Mouse (Mus musculus) kidney, adult 2 months (tissue): ENCODE results near the gene Srsf4. TPM values are rescaled to one million over a fixed set of nuclear protein-coding genes. Genes with fewer than 3 reads are reported as not detected.

Source experiments
- DNase-seq: peaks from one replicate; pipeline ENCODE4 v3.0.0; 2021
- H3K27ac ChIP-seq: fragments of 200-500 bp; 2 replicates; pipeline ENCODE4 v1.5.1; 2012; ENCODE audit warnings: low read depth, low read length, control low read depth, inconsistent platforms; ENCODE audit not compliant: insufficient read depth
- H3K27me3 ChIP-seq: fragments of 200-500 bp; replicated peaks from 2 replicates; pipeline ENCODE4 v1.6.1; 2012; ENCODE audit warnings: mild to moderate bottlenecking, moderate library complexity, low read length, inconsistent platforms; ENCODE audit not compliant: control insufficient read depth, insufficient read depth
- H3K36me3 ChIP-seq: fragments of 200-500 bp; 2 replicates; pipeline ENCODE4 v1.6.1; 2012; ENCODE audit warnings: mild to moderate bottlenecking, moderate library complexity, low read length, inconsistent platforms; ENCODE audit not compliant: control insufficient read depth, insufficient read depth
- H3K4me1 ChIP-seq: fragments of 200-500 bp; 2 replicates; pipeline ENCODE4 v1.6.1; 2011; ENCODE audit warnings: low read length; ENCODE audit not compliant: control insufficient read depth, insufficient read depth
- H3K4me3 ChIP-seq: fragments of 200-500 bp; 2 replicates; pipeline ENCODE4 v1.5.1; 2011; ENCODE audit warnings: mild to moderate bottlenecking, low read depth, low read length, control low read depth; ENCODE audit not compliant: insufficient read depth
- CTCF ChIP-seq: fragments of 200-500 bp; conservative IDR thresholded peaks from 2 replicates; pipeline ENCODE4 v1.5.1; 2011; ENCODE audit warnings: low read depth, mild to moderate bottlenecking, control low read depth, low read length, moderate library complexity, mixed read lengths; ENCODE audit not compliant: insufficient read depth, insufficient read length
- POLR2A ChIP-seq: fragments of 200-500 bp; IDR thresholded peaks from one replicate; pipeline ENCODE4 v1.6.1; 2011; ENCODE audit warnings: low read depth, low read length, control low read depth
- WGBS: fragments of 180-500 bp; shearing (Covaris S2); methylation state at CpG from one replicate; pipeline ENCODE4 v1.1.7; 2018; 5-methylcytosine and 5-hydroxymethylcytosine counted together
- polyA plus RNA-seq: library from polyadenylated mRNA; depleted of rRNA; stranded (reverse); fragments of >200 nt; gene quantifications from 2 replicates; pipeline ENCODE4 v1.2.3, GENCODE M21; 2012

Srsf4 gene
- polyA plus RNA-seq, 1 experiment = 35.1 TPM

DNA sequence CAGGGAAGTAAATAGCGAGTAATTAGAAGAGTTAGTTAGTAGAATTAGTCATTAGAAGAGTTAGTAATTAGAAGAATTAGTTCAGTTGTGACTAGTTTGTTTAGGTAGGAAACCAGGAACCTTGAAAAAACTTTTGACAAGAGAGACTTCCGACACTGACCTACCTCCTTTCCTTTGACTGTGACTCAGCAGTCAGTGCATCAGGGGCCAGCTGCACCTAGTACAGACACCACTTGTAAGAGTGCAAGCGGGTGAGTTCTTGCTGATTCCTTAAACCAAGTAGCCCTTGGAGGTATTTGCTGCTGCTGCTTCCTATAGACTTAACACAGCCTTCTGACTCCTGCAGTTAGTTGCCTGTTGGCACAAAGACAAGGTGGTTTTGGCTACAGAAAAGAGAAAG lies 17.3 kb downstream of the Srsf4 start:
- peaks cover 21% of the 10 kb centered on the region; the same call in 1 of the 2 replicates for H3K4me1 ChIP-seq
- no peak for TF ChIP-seq POLR2A
- H3K36me3 ChIP-seq = peaks cover 13% of the 10 kb centered on the region
- 70% methylated on average over 3 of the region's 3 CpGs for WGBS
- DNase-seq = no peak
- H3K27ac ChIP-seq = no peak overlapping the region
- H3K27me3 ChIP-seq = no peaks in the 10 kb centered on the region
- no peak overlapping the region for H3K4me3 ChIP-seq

DNA sequence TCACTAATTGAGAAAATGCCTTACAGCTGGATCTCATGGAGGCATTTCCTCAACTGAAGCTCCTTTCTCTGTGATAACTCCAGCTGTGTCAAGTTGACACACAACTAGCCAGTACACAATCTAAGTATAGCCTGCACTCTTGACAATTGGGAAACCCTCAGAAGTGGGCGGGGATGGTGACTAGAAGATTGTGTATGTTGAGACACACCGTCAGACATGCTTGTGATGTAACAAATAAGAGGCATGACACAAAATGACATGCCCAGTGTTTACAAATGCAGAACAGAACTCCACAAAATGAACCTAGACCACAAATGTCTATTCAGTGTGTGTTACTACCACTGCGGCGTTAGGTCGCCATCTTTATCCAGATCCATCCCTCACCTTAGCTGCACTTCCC lies 23.7 kb downstream of the Srsf4 start:
- Histone ChIP-seq H3K36me3 (peaks cover 17% of the 10 kb centered on the region), H3K4me1 (peaks cover 9% of the 10 kb centered on the region), H3K4me3 (no peak overlapping the region), H3K27ac (peak overlapping the region; percentile 80), H3K27me3 (no peaks in the 10 kb centered on the region)
- WGBS = 97% methylated on average over 5 of the region's 5 CpGs
- no peak for DNase-seq
- TF ChIP-seq POLR2A = no peak
- TF ChIP-seq CTCF = no peak

DNA sequence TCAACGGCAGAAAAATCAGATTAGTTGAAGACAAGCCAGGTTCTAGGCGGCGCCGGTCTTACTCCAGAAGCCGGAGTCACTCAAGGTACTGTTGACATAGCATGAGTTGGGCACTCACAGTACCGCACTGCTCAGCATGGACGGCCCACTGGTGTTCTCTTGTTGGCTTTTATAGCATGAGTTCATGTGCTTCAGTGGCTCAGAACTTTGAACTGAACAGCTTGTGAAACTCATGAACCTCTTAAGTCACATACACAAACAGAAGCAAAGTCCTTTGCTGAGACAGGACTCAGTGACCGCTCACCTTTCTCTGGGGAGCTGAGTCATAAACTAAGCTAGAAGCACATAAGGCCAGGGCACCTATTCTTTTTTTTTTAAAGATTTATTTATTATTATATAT lies 24.4 kb downstream of the Srsf4 start:
- peak overlapping the region; percentile 80 for H3K27ac ChIP-seq
- WGBS = 67% methylated on average over 8 of the region's 8 CpGs
- DNase-seq = peak; percentile 89

DNA sequence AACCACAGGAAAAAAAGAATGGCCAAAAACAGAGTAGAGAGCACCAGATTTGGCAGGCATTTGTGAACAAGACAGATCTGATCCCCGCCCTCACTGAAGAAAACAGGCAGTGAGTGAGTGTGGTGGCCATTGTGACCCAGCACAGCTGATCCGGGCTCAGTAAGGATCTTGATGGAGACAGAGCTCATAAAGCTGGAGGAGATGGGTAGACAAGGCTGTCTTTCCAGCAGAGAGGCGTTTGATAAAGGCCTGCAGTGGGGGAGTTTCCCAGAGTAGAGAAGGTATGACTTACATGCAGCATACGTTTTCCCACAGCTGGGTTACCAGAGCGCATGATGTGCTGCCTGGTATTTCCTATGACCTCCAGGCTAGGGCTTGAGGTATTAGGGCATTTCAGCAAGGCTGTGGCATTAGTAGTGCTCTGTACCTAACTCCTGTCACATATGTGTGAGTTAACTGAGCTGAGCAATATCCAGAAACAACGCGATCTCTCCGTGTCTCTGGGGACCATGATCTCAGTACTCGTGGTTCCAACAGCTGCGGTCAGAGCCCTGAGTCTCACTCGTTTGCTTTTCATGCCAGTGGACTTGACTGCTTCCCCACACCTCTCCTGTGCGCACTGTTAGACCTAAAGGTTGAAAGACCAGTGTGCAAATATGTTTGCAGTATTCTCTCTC lies 25.2 kb downstream of the Srsf4 start:
- TF ChIP-seq CTCF = no peak
- TF ChIP-seq POLR2A = no peak
- no peak for DNase-seq
- Histone ChIP-seq H3K4me1 (peaks cover 9% of the 10 kb centered on the region), H3K4me3 (no peak overlapping the region), H3K27me3 (no peaks in the 10 kb centered on the region), H3K36me3 (peaks cover 11% of the 10 kb centered on the region), H3K27ac (peak overlapping the region; percentile 56)
- 68% methylated on average over 12 of the region's 12 CpGs for WGBS

More for the DNA sequence above, 24.4 kb downstream of the Srsf4 start:
- Histone ChIP-seq H3K4me3 (no peak overlapping the region), H3K36me3 (peaks cover 13% of the 10 kb centered on the region), H3K4me1 (peaks cover 9% of the 10 kb centered on the region), H3K27me3 (no peaks in the 10 kb centered on the region)
- TF ChIP-seq POLR2A (no peak), CTCF (no peak)

DNA sequence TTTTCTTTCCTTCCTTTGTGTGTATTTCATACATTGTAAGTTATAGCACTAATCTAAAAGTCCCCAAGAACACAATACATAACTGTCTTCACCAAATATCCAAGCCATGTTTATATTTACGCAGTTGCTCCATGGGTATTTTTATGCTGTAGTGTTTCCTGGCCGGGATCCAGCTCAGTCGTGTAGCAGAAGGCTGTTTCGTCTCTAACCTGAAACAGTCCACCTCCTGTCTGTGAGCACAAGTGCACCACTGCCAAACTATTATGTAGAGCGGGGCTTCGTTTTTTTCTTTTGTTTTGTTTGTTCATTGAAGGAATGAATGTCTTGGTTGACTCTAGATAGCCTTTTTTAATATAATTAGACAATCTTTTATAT lies 25.8 kb downstream of the Srsf4 start:
- Histone ChIP-seq H3K4me3 (no peak overlapping the region), H3K27ac (no peak overlapping the region), H3K36me3 (peaks cover 11% of the 10 kb centered on the region), H3K27me3 (no peaks in the 10 kb centered on the region), H3K4me1 (peaks cover 9% of the 10 kb centered on the region)
- DNase-seq = no peak
- WGBS = 53% methylated on average over 6 of the region's 6 CpGs
- no peak for TF ChIP-seq POLR2A
- TF ChIP-seq CTCF = no peak

DNA sequence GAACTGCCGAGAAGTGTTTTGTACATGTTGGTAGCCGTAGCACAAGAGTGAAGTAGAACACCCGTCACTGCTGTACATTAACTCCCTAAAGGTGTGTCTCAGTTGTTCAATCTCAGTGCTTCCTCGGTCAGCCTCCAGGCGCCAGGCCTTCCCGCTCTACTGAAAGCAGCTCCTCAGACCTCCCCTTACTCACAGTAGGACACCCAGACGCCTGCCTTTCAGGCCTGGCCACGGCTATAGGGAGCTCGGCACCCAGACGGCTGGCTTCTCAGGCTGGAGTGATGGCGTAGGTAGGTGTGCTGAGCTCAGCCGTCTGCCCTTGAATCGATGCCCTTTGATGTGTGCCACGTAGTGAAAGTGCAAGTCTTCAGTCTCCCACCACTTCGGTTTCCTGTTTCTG lies 27.7 kb downstream of the Srsf4 start:
- peaks cover 6% of the 10 kb centered on the region for H3K36me3 ChIP-seq
- 88% methylated on average over 15 of the region's 15 CpGs for WGBS
- no peak overlapping the region for H3K4me3 ChIP-seq
- H3K27ac ChIP-seq = no peak overlapping the region
- no peak for DNase-seq
- H3K4me1 ChIP-seq = peaks cover 9% of the 10 kb centered on the region
- TF ChIP-seq CTCF (no peak), POLR2A (no peak)
- H3K27me3 ChIP-seq = no peaks in the 10 kb centered on the region

DNA sequence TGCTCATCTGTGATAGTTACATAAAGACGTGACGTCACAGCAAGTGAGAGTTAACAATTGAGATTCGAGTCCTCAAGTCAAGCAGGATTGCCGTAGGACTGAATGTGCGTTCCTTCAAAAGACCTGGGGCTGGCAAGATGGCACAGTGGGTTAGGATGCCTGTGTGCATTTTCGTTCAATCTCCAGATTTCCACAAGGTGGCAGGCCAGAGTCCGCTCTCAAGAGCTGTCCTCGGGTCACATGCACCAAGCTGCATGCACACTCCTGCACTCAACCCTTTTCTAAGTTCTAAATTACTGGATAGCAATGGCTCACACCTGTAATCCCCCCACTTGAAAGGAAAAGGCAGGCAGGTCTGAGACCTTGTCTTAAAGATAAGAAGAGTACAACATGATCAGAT lies 31.1 kb downstream of the Srsf4 start:
- no peak overlapping the region for H3K27ac ChIP-seq
- WGBS = 56% methylated on average over 8 of the region's 8 CpGs
- H3K36me3 ChIP-seq = peaks cover 6% of the 10 kb centered on the region
- H3K27me3 ChIP-seq = no peaks in the 10 kb centered on the region
- DNase-seq = peak; percentile 70
- peaks cover 4% of the 10 kb centered on the region; the same call in 1 of the 2 replicates for H3K4me1 ChIP-seq
- TF ChIP-seq POLR2A (no peak), CTCF (peak; percentile 80)
- no peak overlapping the region for H3K4me3 ChIP-seq

DNA sequence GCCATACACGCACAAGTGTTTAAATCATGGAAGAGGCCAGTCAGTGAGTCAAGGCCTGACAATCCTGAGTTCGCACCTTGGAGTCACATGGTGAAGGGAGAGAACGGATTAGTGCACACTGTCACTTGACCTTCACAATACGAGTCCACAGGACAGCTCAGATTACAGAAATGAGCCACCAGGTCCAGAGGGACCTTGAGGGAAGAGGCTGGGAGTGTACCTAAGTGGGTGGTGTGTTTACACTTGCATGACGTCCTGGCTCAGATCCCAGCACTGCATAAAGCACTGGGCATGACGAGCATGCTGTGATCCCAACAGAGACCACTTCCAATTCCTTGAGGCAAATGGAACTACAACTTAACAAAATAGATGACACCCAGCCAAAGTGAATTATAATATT lies 33.0 kb downstream of the Srsf4 start:
- TF ChIP-seq POLR2A (no peak), CTCF (no peak)
- Histone ChIP-seq H3K4me3 (no peak overlapping the region), H3K36me3 (no peaks in the 10 kb centered on the region), H3K27ac (no peak overlapping the region; the same call in 1 of the 2 replicates), H3K27me3 (no peaks in the 10 kb centered on the region), H3K4me1 (peaks cover 9% of the 10 kb centered on the region)
- DNase-seq = peak; percentile 56
- 28% methylated on average over 6 of the region's 6 CpGs for WGBS
